Mouse (Mus musculus): ENCODE measurements around the gene Hap1.
A peak's percentile ranks its signal among the peaks of the same experiment; 100 is the strongest.
"Not testable (repeated sequence)": the region's sequence is repeated elsewhere in the genome, so short reads cannot be mapped to it uniquely, and the experiment has no call there.

Gene Hap1

DNA sequence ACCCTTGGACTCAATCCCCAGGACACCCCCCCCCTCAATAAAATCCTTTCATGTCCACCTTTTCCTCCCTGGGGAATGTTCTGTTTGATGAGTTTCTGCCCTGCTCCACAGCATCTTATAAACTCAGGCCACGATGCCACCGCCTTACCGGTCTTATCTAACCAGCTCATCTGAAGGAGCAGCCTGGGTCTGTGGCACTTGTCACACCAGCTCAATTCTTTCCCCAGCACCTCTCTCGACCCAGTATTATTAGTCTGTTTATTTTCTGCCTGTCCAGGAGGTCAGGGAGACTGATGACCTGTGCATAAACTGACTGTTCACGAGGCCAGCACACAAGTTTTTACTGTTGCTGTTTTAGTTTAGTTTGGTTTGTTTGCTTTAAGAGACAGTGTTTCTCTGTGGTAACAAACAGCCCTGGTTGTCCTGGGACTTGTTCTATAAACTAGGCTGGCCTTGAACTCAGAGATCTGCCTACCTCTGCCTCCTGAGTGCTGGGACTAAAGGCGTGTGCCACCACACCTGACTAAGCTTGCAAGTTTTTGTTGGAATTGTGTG, 38.0 kb downstream of the Hap1 start:
- no peak for DNase-seq

GRCm38 (mm10) chr11:100315439-100315838, 40.5 kb downstream of the Hap1 start:
- DNase-seq: no peak

GRCm38 (mm10) chr11:100313424-100313823, 42.5 kb downstream of the Hap1 start:
- DNase-seq: no peak

DNA sequence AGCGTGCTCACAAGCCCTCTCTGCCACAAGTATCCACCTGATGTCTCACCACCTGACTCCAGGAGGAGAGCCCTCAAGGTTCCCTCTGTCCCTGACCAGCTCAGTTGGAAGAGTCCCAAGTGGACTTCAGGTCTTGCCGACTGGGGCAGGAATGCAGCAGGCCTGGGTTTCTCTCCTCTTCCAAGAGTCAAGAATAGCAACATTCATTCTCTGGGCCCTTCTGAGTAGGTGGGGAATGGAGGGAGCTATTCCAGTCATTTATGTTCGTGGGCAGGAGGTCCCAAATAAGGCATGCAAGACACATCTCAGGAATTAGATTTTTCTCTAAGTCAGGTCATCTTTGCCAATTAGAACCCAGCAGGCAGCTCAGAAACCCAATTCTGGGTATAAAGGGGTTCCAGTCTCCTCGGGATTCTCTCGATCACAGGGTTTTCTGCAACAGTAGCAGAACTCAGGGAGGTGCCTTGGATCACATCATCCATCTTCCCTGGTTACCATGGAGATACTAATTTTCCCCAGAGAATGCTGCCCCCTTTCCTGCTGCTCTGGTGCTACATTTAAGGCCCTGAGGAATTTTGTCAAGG, 43.7 kb downstream of the Hap1 start:
- DNase-seq: peak; percentile 70

- DNase-seq: no peak
Measured at GRCm38 (mm10) chr11:100311656-100312055, 44.3 kb downstream of the Hap1 start.

DNA sequence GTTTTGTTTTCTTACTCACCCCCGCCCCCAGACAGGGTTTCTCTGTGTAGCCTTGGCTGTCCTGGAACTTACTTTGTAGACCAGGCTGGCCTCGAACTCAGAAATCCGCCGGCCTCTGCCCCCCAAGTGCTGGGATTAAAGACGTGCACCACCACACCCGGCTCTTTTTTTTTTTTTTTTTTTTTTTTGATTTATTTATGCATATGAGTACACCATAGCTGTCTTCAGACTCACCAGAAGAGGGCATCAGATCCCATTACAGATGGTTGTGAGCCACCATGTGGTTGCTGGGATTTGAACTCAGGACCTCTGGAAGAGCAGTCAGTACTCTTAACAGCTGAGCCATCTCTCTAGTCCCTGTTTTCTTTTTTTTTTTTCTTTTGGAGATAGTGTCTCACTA, 47.3 kb downstream of the Hap1 start:
- not testable (repeated sequence) for DNase-seq

GRCm38 (mm10) chr11:100307900-100308299, 48.0 kb downstream of the Hap1 start:
- DNase-seq: no peak

DNA sequence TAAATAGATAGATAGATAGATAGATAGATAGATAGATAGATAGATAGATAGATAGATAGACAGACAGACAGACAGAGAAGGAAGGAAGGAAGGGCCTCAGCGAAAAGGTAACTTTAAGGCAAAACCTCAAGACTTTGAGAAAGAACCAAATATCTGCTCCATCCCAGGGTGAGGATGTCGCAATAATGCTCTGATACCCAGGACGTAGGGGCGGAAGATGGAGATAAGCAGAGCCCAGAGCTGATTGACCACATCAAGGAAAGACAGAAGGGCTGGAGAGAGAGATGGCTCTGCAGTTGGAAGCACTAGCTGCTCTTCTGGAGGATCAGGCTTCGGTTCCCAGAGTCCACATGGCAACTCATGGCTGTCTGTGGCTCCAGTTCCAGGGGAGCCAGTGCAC, 54.6 kb downstream of the Hap1 start:
- no peak for DNase-seq

- DNase-seq: peak; percentile 79
Measured at GRCm38 (mm10) chr11:100300293-100300692, 55.6 kb downstream of the Hap1 start.

DNA sequence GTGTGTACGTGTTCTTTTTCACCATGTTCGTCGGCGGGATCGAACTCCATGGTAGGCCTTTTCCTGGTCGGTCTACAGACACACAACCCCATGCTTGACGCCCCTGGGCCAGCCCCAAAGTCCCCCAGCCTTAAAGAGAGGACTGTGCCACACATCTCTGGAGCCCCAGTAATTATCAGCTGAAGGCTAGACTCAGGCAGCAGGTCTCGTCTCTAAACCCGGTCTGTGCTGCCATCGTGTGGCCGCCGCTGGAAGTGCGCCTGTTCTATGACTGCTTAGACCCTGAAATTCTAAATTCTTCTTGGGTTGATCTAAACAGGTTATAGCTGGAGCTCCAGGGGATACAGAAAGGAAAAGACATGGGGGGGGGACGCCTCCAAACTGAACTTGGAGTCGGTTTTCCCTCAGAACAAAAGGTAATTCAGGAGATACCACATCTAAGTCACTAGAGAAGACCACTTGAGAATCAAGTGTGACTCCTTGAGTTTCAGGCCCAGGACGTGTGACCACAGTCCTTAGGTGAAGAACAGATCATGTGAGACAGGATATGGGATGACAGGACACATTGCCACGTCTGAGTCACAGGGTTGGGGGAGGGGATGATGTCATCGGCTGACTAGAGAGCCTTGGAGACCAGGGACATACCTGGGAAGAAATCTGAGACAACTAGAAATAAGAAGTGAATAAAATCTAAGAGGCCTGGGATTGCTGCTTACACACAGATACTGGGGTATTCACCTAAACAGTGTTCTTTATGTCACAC, 57.5 kb downstream of the Hap1 start:
- peak; percentile 91 for DNase-seq

- DNase-seq: no peak
Measured at GRCm38 (mm10) chr11:100297801-100298200, 58.1 kb downstream of the Hap1 start.

All from kidney, postnatal 10 days (tissue).